Mouse (Mus musculus) large intestine, adult 2 months (tissue): ENCODE measurements at regions not wholly inside any gene's neighbourhood (a gene's known extent, or its start where the extent isn't known, plus 50 kb on each side); places are given as distances from the start of the nearest gene placed in this dataset.
A peak's percentile ranks its signal among the peaks of the same experiment; 100 is the strongest.

Source experiments
- DNase-seq: peaks from one replicate; pipeline ENCODE4 v3.0.0-alpha.2; 2012; ENCODE audit warnings: low read depth, low spot score
- WGBS: fragments of 180-500 bp; shearing (Covaris S2); methylation state at CpG from one replicate; pipeline ENCODE4 v1.1.7; 2018; 5-methylcytosine and 5-hydroxymethylcytosine counted together

DNA sequence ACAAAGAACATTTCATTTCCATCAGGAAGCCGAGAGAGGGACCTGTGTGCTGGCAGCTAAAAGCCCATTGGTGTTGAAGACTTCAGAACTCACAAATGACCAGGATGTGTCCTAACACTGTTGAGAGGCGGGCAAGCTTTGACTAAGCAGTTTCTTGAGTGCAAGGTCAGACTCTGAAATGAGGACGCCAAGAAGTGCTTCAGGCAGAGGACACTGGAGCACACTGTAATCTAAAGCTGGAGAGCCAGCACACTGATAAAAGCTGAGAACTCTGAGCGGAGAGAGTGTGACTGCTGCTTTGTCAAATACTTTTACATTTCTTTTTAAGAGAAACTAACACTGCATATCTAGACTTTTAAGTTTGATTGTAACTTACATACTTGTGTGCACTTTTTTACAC is 72.5 kb upstream of the Dph5 start:
- 70% methylated on average over 4 of the region's 4 CpGs for WGBS
- no peak for DNase-seq

DNA sequence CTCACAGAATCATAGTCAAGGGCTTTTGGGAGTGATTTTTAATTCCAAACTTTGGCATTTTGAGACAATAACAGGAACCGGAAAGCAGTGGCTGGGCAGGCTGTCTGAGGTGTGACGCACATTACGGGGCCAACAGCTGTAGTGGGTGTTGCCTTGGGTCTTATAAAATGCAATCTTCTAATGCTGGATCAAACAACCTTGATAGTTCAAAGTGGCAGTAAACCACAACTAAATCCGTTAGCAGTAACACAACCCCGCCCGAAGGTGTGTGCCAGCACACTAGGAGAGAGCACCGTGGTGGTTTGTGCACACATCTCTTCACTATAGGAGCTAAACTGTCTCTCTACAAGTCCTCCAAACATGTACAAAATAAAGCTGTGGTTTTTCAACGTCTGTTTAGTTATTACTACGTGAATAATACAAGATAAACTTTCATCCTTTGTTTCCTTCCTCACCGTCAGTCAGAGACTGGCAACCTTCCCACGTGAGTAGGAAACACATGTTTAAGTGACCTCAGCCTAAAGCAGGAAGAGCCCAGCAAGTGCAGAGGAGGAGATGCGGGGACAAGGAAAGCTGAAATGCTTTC is 72.0 kb upstream of the Dph5 start:
- 8% methylated on average over 12 of the region's 12 CpGs for WGBS
- DNase-seq, result peak; percentile 27

DNA sequence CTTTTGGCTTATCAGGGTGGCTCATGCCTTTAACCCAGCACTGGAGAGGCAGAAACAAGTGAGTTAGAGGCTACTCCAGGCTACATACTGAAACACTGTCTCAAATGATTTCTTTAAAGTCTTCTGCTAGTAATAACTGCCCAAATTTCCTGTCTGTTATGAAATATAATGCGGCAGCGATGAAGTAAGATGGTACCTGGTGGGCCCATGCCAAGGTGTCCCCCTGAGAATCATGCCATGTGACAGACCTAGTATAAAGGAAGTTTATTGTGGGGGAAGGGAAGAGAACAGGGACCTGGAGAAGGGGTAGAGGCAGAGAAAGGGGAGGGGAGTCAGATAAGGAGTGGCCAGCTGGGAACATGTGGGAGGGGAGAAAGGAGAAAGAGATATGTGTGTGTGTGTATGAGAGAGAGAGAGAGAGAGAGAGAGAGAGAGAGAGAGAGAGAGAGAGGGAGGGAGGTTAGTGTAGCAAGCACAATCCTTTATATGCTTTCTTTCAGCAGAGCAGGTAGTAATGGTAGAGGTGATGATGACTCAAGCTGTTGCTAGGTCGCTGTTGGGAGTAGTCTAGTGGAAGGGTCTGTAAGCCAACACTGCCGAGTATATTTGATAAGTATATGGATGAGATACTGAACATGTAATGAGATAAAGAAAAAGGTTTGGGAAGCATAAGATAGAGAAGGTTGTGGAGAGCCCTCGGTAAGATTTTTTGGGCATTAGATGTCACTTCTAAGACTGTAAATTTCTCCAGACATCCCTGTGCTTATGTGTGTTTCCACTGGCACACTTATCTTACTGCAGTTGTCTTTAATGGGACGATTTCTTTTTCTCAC is 71.1 kb upstream of the Dph5 start:
- no peak for DNase-seq
- 82% methylated on average over 6 of the region's 6 CpGs for WGBS

DNA sequence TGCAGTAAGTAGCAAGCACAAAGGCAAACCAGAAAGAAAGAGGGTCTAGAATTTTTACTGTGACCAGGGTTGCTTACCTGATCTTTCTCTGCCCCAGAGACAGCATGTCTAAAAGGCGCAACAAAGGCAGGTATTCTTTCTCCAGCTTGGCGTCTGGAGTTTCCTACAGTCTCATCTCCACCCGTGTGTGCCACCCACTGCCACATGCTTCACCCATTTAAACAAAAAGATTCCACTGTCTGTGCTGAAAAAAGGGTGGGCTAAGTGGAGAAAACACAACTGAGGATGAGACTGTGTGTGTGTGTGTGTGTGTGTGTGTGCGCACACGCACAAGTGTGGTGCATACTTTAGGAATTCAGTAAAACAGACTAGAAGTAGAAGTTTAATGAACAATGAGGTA is 69.9 kb upstream of the Dph5 start:
- WGBS, result 88% methylated on average over 5 of the region's 5 CpGs

DNA sequence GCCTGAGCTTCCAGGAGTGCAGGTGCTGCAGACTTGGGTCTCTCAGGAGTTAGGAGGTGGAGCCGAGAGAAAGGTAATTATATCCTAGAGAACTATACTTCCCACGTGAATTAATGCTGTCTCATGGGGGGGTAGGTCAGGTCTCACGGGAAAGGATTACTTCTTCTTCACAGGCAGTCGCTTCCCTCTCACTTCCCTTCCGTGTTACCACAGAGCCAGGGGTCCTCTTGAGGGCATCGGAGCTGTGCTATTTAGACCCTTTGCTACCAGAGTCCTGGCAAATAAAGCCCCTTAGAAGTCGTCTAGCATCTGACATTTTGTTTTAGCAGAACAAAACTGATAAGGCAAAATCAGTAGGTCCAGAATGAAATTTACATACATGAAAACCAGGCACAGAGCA is 68.9 kb upstream of the Dph5 start:
- no peak for DNase-seq
- WGBS, result 59% methylated on average over 7 of the region's 7 CpGs

More for the DNA sequence above, 69.9 kb upstream of the Dph5 start:
- DNase-seq, result no peak

DNA sequence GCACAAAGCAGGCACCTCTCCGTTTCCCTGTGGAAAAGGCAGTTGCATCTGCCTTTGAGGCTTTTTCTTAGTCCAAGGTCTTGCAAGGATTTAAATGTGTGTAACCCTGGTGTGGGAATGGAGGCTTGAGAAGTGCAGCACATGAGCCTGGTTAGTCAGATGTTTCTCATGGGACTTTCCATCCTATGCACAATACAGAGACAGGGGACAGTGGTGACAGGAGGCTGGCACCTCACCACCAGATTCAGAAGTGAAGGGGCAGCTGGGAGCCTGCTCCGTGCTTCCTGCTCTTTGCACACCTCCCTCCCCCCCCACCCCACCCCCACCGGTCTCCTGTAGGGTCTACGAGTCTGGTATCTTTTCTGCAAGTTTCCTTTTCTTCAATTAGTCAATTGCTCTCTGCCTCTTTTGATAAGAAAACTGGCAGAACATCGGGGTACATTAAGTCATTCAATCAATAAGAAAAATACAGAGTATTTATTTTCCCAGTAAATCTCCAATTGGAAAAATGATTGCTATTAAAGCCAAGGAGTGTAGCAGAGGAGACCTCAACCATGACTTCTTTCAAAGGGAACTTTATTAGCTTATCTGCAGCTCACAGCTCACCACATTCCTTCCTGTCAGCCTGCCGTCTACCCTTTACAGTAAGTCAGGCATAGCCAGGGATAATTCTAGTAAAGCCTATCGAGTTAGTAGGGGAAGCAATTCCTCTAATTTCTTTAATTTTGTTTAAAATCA is 68.1 kb upstream of the Dph5 start:
- no peak for DNase-seq
- 54% methylated on average over 7 of the region's 7 CpGs for WGBS

DNA sequence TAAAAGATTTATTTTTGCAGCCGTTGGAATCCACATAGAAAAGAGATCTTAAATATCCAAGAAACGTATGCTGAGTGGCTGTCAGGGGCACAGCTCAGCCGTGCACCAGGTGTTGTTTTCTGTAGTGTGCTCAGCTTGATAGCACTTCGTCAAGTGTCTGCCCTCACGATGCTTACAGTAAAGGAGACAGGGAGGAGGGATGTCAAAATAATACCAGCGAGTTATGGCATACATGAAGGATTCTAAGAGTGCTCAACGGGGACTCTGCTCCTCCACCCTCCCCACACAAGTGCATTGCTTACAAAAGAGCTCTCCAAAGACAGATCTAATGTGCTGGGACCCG is 67.5 kb upstream of the Dph5 start:
- 59% methylated on average over 8 of the region's 8 CpGs for WGBS
- DNase-seq, result no peak

DNA sequence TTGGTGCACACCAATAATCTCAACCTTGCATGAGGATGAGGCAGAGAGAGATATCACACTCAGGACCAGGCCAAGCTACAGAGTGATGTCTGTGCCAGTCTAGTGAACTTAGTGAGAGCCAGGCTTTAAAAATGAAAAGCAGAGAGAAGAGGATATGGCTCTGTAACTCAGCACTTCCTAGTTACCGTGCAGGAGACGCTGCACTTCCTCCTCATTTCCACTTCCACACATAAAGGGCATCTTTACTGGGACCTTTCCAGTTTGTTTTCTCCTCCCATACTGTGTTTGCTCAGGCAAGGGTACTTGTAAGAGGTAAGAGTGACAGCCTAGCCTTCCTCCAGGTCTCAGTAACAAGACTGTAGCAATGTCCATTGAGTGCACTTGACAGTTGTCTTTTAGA is 66.0 kb upstream of the Dph5 start:
- DNase-seq, result no peak
- WGBS, result 75% methylated on average over 2 of the region's 2 CpGs

DNA sequence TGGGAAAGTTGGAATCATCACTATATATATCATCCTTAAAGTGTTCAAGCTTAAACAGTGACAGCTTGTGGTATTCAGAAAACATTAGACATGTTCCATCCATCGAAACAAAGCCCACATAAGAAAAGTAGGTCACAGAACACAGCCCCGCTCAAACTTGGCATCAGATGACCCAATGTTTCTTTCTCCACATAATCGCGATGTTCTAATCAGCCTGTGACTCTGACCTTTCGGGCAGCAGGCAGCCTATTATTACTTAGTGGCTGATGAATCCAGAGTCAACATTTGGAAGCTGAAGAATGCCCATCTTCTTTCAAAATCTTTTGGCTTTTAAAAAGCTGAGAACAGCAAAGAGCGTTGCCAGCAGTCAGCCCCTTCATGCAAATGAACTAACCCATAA is 65.1 kb upstream of the Dph5 start:
- DNase-seq, result no peak
- 66% methylated on average over 6 of the region's 6 CpGs for WGBS

DNA sequence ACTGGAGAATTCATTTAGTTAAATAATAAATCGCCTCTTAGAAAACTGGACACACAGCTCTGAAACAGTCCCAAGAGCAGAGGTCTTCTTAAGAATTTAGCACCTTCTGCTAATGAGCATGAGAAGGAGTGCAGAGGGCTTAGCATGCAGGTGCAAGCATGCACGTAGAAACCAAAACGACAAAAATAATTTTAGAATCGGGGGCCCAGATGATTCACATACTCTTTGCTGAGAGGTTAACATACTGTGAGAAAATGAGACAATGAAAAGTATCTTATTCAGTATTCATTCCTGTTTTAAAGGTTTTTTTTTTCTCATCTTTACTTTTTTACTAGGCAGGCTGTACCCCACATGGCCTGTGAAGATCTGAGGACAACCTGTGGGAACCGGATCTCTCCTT is 63.9 kb upstream of the Dph5 start:
- no peak for DNase-seq
- WGBS, result 83% methylated on average over 5 of the region's 5 CpGs

DNA sequence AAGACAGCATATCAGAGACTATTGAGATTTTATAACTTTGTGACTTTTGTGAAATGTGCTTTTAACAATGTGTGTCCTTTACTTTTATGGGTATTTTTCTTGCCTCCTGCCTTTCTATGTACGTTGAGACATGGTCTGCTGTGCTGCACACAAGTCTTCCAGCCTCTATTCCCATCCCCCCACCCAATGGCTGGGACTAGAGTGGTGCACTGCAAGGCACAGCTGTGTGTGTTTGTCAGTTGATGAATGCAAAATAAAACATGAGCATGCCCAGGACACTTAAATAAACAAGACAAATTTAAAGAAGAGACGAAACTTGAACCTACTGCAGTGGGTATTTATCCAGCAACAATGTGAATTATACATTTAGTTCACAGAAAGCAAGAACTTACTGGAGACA is 62.8 kb upstream of the Dph5 start:
- DNase-seq, result no peak
- WGBS, result 39% methylated on average over 2 of the region's 2 CpGs

DNA sequence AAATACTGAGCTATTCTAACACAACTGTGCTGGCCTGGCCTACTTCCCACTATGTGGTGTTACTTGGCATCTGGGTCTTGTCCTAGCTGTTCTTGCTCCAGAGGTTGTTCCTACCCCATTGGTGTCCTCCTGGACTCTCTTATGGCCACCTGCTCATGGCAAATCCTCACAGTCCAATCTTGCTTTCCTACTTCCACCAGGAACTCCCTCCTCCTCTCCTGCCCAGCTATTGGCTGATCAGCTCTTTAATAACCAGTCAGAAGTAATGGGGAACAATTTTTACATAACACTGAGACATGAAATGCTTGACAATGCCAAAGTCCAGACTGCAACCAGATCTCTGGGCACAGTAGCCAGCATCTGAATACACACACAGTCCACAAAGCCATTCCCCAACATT is 52.3 kb upstream of the Dph5 start:
- DNase-seq, result no peak

DNA sequence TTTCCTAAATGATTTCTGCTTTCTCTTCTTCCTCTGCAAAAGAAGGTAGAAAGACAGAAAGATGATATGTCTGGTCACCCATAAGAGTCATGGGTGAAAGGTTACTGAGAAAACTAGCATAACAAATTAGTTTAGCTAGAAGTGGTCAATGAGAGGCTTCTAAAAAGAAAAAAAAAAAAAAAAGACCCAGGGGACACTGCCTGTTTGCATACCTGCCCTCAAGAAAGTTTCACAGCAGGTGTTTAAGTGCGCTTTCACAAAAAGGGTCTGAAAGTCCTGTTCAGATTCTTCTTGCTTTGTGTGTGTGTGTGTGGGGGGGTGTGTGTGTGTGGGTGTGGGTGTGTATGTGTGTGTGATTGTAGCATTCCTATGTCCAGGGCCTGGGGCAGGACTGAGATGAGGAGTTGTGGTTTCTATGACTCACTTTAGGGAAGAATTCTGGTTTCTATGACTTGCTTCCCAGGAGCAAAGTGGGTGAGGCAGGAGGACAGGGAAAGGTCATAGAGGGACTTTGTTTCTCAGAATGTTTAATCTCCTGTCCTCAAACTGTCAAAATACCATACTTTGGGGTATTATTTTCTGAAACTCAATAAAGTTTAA is 49.9 kb upstream of the Dph5 start:
- WGBS, result 91% methylated on average over 1 of the region's 1 CpGs
- DNase-seq, result no peak
